Mouse (Mus musculus): ENCODE data around the gene Exoc7.
"Not testable (repeated sequence)": the region's sequence is repeated elsewhere in the genome, so short reads cannot be mapped to it uniquely, and the experiment has no call there.

Exoc7 gene

GRCm38 (mm10) chr11:116312359-116312758, 5.3 kb upstream of the Exoc7 start:
- DNase-seq = peak; percentile 31

GRCm38 (mm10) chr11:116311169-116311568, 4.1 kb upstream of the Exoc7 start:
- DNase-seq = no peak

DNA sequence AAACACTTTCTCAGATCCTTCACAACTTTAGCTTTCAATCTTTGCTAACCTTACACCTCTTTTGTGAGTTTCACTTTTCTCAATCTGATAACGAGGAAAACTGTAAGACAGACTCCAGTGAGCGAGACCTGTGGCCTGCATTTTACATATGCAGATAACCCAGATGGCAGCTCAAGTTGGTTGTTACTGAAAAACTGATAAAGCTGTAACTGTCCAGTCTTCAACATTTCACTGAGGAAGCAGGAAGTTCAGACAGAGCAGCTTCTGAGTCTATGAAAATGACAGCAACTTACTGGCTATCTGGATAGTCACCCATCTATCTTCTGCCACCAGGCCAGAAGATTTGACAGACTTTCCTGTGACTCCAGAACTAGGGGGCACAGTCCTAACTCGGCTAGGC, 2.6 kb upstream of the Exoc7 start:
- DNase-seq = no peak

DNA sequence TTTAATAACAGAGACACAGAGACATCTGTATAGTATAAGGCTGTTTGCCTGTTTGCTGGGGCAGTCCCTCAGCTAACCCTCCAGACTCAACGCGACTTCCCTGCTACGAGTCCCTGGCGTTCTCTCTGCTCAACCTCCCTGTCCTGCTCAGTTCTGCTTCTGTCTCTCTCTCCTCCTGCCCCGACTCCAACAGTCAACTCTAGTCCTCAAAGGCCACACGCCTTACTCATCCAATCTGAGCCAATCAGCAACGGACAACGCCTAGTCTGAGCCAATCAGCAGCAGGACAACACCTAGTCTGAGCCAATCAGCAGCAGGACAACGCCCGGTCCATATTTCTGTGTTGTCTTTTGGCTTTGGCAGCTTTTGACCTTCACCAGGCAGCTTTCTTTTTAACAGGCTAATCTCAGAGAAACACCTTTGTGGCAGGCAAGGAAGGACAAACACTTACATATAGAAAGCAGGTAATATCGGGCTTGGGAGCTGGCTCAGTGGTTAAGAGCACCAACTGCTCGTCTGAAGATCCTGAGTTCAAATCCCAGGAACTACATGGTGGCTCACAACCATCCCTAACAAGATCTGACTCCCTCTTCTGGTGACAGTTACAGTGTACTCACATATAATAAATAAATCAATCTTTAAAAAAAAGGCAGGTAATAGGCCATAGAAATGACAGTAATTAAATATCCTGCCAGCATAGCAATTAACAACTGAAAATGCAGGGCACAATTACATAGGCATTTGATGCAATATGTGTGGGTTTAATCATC, 914 bp upstream of the Exoc7 start:
- no peak for DNase-seq

- peak; percentile 97 for DNase-seq
These were observed 679 bp downstream of the Exoc7 start for GRCm38 (mm10) chr11:116306126-116306982.

DNA sequence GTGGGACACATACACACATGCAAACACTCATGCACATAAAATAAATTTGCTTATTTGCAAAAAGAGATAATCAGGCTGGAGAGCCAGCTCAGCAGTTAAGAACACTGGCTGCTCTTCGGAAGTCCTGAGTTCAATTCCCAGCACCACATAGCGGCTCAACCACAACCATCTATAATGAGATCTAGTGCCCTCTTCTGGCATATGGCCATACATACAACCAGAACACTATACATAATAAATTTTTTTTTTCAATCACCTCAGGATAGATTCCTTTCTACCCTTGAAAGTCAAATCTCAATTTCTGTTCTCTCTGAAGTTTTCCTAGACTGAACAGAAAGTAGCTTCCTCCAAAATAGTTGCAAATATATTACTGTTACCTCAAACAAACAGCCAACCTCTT, 1.6 kb downstream of the Exoc7 start:
- DNase-seq = no peak

GRCm38 (mm10) chr11:116298621-116299020, 8.4 kb downstream of the Exoc7 start:
- DNase-seq = no peak

DNA sequence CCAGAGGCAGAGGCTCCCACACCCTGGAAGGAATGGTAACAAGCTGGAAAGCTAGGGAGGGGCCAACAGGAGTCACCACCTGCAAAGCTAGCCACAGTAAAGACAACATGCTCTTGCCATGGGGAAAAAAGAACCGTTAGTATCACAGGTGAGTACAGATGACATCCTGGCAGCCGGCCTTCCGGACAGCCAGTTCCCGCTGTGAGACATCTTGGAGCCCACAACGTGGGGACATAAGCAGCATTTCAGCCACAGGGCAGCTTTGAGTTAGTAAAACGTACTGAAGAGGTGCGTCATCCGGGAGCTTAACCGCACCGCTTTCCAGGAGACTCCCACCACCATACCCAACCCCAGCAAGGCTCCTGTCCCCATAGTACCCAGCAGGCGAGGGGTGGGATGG, 8.8 kb downstream of the Exoc7 start:
- no peak for DNase-seq

DNA sequence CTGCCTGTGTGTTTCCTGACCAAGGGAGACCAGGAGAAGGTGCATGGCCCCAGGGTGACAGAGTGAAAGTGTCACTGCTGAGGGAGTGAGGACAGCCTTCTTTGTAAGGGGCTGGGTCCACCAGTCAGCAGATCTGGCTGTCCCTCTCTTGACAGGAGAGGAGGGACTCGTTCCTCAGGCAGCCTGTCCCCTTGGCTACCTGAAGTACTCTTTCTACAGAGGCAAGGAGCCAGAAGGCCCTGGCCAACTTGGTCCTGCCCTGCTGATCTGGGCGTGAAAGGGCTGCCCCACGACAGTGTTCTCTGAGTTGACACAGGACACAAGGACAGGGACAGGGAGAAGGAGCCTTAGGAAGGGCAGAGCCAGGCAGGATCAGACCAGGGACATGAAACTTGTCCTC, 10.0 kb downstream of the Exoc7 start:
- no peak for DNase-seq

DNA sequence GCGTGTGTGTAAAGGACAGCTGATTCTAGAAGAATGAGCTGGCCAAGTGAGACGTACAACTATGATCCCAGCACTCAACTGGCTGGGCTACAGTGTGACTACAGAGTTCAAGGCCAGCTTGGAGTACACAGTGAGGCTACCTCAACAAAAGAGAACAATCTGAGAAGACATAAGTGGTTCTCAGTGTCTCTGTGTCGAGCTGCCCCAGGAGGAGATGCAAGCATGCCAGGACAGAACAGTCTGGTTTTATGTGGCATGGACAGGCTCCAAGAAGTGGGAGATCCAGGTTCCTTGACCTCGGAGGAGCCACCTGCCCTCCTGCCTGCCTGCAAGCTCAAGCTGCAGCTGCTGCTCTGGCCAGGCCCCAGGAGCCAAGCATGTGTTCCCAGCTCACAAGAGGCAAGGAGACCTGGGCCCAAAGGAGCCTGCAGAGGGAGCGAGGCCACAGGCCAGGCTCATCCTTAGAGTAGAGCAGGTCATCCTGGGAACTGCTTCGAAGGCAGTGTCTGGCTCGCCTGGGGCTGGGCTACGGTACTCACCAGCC, 10.8 kb downstream of the Exoc7 start:
- no peak for DNase-seq

GRCm38 (mm10) chr11:116294319-116294718, 12.7 kb downstream of the Exoc7 start:
- peak; percentile 57 for DNase-seq

- DNase-seq = no peak
These were observed 13.4 kb downstream of the Exoc7 start for GRCm38 (mm10) chr11:116293538-116294137.

- no peak for DNase-seq
These were observed 14.6 kb downstream of the Exoc7 start for GRCm38 (mm10) chr11:116292401-116292800.

DNA sequence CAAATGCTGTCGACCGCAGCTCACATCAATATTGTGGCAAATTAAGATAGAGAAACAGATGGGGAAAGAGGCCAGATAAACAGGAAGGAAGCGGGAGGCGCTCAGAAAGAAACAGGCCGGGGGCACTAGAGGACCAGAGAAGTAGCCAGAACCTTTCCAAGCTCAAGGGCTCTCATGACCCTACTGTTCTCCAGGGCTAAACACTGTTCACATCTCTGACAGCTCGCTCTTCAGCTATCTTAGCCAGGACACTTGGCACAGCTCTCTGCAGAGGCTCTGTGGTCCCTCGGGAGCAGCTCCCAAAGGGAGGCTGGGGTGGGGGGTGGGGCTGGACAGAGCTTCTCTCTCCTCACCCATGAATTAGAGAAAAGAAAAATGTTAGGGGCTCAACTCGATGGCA, 16.5 kb downstream of the Exoc7 start:
- no peak for DNase-seq

GRCm38 (mm10) chr11:116287351-116287750, 19.7 kb downstream of the Exoc7 start:
- DNase-seq = no peak

DNA sequence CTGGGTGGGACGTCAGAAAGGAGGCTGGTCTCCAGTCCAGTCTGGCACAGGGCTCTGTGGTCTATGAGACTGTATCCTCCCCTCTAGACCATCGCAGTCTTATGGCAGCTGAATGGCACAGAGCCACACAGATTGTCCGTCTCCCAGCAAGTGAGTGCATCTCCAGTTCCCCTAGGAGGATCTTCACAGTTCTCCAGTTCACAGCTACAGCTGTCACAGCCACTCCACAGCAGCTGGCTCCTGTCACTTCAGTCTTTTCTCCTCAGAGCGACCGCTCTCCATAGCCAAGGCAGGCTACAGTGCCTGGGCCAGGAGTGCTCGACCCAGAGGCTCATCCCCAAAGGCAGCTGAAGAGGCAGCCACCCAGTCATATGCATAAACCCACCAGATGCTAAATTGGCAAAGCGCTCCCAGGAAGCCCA, 21.3 kb downstream of the Exoc7 start:
- DNase-seq = no peak

- DNase-seq = no peak
These were observed 23.1 kb downstream of the Exoc7 start for GRCm38 (mm10) chr11:116283982-116284381.

DNA sequence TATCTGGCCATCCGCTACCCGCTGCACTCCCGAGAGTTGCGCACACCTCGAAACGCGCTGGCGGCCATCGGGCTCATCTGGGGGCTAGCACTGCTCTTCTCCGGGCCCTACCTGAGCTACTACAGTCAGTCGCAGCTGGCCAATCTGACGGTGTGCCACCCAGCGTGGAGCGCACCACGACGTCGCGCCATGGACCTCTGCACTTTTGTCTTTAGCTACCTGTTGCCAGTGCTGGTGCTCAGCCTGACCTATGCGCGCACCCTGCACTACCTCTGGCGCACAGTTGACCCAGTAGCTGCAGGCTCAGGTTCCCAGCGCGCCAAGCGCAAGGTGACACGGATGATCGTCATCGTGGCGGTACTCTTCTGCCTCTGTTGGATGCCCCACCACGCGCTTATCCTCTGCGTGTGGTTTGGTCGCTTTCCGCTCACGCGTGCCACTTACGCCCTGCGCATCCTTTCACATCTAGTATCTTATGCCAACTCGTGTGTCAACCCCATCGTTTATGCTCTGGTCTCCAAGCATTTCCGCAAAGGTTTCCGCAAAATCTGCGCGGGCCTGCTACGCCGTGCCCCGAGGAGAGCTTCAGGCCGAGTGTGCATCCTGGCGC, 24.0 kb downstream of the Exoc7 start:
- no peak for DNase-seq

DNA sequence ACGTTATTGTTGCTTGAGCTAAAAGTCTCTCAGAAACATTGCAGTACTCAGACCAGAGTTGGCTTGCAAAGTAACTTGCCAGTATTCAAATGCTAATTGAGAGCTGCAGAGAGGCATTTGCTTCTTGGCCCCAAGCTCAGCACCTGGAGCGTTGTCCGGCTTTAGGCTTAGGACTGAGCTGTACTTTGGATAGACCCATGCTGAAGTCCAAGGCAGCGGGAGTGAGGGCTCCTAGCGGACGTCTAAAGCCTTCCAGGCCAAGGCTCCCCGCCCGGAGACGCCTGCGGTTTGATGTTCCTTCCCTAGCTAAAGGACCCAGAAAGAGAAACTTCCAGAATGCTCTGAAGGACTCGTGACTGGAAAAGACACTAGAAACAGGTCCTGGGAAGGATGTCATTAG, 24.9 kb downstream of the Exoc7 start:
- no peak for DNase-seq

GRCm38 (mm10) chr11:116281671-116282070, 25.4 kb downstream of the Exoc7 start:
- DNase-seq = no peak

GRCm38 (mm10) chr11:116280751-116281663, 26.0 kb downstream of the Exoc7 start, which contains the start of gene Galr2:
Galr2 (plus strand) TSS chr11:116280939.
- no peak for DNase-seq

GRCm38 (mm10) chr11:116277184-116277583, 29.8 kb downstream of the Exoc7 start:
- DNase-seq = not testable (repeated sequence)
